Mouse (Mus musculus): ENCODE results near the gene Gtdc1. TPM values are rescaled to one million over a fixed set of nuclear protein-coding genes. Genes with fewer than 3 reads are reported as not detected.

The Gtdc1 gene
- total and polyA plus RNA-seq, 2 experiments = 2.9 to 9.3 TPM

DNA sequence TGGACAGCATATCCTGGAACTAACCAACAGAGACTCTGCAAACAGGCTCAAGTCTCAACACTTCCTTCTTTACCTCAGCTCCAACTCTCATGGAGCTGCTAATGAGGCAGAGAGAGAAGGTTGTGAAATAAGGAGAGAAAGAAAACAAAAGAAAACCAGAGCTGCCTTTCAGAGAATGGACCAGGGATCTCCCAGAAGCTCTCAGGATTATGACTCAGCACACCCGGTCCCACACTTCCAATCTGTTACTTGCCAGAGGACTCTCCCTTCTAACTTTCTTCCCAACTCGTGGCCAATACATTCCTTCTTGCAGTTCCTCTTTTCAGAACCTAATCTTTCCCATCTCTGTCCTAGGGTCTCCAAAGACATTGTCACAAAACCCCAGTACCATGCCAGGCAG, 288.1 kb downstream of the Gtdc1 start:
- no peak overlapping the region for H3K9ac ChIP-seq (ENCODE audit: low read depth, low read length)
- no peaks in the 10 kb centered on the region for H3K4me1 ChIP-seq (ENCODE audit: control insufficient read depth, insufficient read depth, low read length)
- H3K4me3 ChIP-seq (ENCODE audit: insufficient read depth, low read depth, low read length) = no peak overlapping the region
- no peak for DNase-seq (ENCODE audit: extremely low read depth, low read depth, low spot score)
- H3K36me3 ChIP-seq (ENCODE audit: control insufficient read depth, insufficient read depth, low read length) = no peaks in the 10 kb centered on the region
- no peaks in the 10 kb centered on the region for H3K27me3 ChIP-seq (ENCODE audit: control insufficient read depth, insufficient read depth, low read length)
- H3K79me2 ChIP-seq (ENCODE audit: control insufficient read depth, insufficient read depth, low read length) = no peaks in the 10 kb centered on the region
- no peak for TF ChIP-seq POLR2A (IDR thresholded peaks at IDR 0.05; ENCODE audit: extremely low read depth, insufficient read depth, low read length)
- no peak for TF ChIP-seq CTCF (IDR thresholded peaks at IDR 0.05; ENCODE audit: low read depth, low read length)
- no peak overlapping the region for H3K27ac ChIP-seq (replicated peaks; ENCODE audit: insufficient read depth, low read depth, low read length)
- 70% methylated on average over 2 of the region's 2 CpGs for WGBS

DNA sequence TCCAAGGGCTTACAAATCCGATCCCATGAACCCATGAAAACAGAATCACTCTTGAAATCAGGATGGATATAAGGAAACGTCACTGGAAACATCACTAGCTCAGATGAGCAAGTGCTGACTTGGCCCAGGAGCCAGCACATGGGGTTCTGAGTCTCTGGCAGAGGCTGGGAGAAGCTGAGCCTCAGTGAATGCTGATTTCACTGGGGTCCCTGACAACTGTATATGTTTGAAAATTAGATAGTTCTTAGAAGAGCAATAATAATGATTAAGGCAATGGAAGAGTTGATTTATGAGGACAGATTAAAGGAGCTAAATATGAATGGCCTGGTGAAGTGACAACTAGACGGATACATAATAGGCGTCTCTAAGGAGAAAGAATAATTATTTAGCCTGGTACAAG, 289.3 kb downstream of the Gtdc1 start:
- no peaks in the 10 kb centered on the region for H3K27me3 ChIP-seq (ENCODE audit: control insufficient read depth, insufficient read depth, low read length)
- WGBS = 93% methylated on average over 4 of the region's 4 CpGs
- DNase-seq (ENCODE audit: extremely low read depth, low read depth, low spot score) = no peak

DNA sequence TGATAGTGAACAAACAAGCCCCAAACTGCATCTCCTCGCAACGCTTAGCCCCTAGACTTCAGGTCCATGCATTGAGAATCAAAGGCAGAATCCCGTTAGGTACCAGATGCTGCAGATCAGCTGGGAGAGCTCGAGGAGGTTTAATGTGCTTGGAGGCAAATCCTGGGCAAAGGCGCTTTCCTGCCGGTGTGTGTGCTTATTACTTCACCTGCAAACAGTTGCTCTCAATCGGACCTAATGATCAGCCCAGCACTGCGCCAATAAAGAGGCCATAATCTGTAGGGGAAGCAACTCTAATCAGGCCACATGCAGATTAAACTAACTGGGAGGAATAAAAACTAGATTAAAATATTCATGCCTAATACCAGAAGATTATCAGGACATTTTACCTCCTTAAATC, 293.5 kb downstream of the Gtdc1 start:
- Histone ChIP-seq H3K79me2 (ENCODE audit: control insufficient read depth, insufficient read depth, low read length) (no peaks in the 10 kb centered on the region), H3K4me1 (ENCODE audit: control insufficient read depth, insufficient read depth, low read length) (no peaks in the 10 kb centered on the region), H3K27me3 (ENCODE audit: control insufficient read depth, insufficient read depth, low read length) (no peaks in the 10 kb centered on the region), H3K36me3 (ENCODE audit: control insufficient read depth, insufficient read depth, low read length) (no peaks in the 10 kb centered on the region), H3K4me3 (ENCODE audit: insufficient read depth, low read depth, low read length) (no peak overlapping the region), H3K9ac (ENCODE audit: low read depth, low read length) (no peak overlapping the region), H3K27ac (replicated peaks; ENCODE audit: insufficient read depth, low read depth, low read length) (no peak overlapping the region)
- no peak for TF ChIP-seq CTCF (IDR thresholded peaks at IDR 0.05; ENCODE audit: low read depth, low read length)
- TF ChIP-seq POLR2A (IDR thresholded peaks at IDR 0.05; ENCODE audit: extremely low read depth, insufficient read depth, low read length) = no peak
- no peak for DNase-seq (ENCODE audit: extremely low read depth, low read depth, low spot score)
- 85% methylated on average over 8 of the region's 8 CpGs for WGBS

More for the DNA sequence above, 289.3 kb downstream of the Gtdc1 start:
- Histone ChIP-seq H3K79me2 (ENCODE audit: control insufficient read depth, insufficient read depth, low read length) (no peaks in the 10 kb centered on the region), H3K4me3 (ENCODE audit: insufficient read depth, low read depth, low read length) (no peak overlapping the region), H3K4me1 (ENCODE audit: control insufficient read depth, insufficient read depth, low read length) (no peaks in the 10 kb centered on the region), H3K9ac (ENCODE audit: low read depth, low read length) (no peak overlapping the region), H3K27ac (replicated peaks; ENCODE audit: insufficient read depth, low read depth, low read length) (no peak overlapping the region), H3K36me3 (ENCODE audit: control insufficient read depth, insufficient read depth, low read length) (no peaks in the 10 kb centered on the region)
- TF ChIP-seq CTCF (IDR thresholded peaks at IDR 0.05; ENCODE audit: low read depth, low read length) (no peak), POLR2A (IDR thresholded peaks at IDR 0.05; ENCODE audit: extremely low read depth, insufficient read depth, low read length) (no peak)

GRCm38 (mm10) chr2:44633064-44633463, 294.4 kb downstream of the Gtdc1 start:
- WGBS = 99% methylated on average over 5 of the region's 5 CpGs

DNA sequence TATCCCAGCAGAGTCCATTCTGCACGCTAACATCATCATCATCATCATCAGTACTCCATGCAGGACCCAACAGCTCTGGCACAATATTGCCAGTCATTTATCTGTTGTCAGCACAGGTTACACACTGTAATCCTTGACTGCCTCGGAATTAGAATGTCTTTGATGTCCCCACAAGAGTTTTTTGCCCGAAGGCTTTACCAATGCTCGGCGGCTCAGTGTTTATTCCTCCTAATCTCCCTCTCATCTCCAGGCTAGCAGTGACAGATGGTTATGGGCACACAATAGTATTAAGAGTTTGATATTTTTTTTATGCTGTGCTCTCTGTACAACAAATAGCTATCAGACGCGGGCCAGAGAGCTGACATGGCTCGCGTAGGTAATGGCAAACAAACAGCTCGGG, 294.9 kb downstream of the Gtdc1 start:
- Histone ChIP-seq H3K27ac (replicated peaks; ENCODE audit: insufficient read depth, low read depth, low read length) (no peak overlapping the region), H3K4me3 (ENCODE audit: insufficient read depth, low read depth, low read length) (no peak overlapping the region), H3K27me3 (ENCODE audit: control insufficient read depth, insufficient read depth, low read length) (no peaks in the 10 kb centered on the region), H3K36me3 (ENCODE audit: control insufficient read depth, insufficient read depth, low read length) (no peaks in the 10 kb centered on the region), H3K4me1 (ENCODE audit: control insufficient read depth, insufficient read depth, low read length) (no peaks in the 10 kb centered on the region), H3K9ac (ENCODE audit: low read depth, low read length) (no peak overlapping the region), H3K79me2 (ENCODE audit: control insufficient read depth, insufficient read depth, low read length) (no peaks in the 10 kb centered on the region)
- TF ChIP-seq CTCF (IDR thresholded peaks at IDR 0.05; ENCODE audit: low read depth, low read length) (no peak), POLR2A (IDR thresholded peaks at IDR 0.05; ENCODE audit: extremely low read depth, insufficient read depth, low read length) (no peak)
- WGBS = 96% methylated on average over 10 of the region's 10 CpGs
- DNase-seq (ENCODE audit: extremely low read depth, low read depth, low spot score) = no peak

More at GRCm38 (mm10) chr2:44633064-44633463, 294.4 kb downstream of the Gtdc1 start:
- H3K27ac ChIP-seq (replicated peaks; ENCODE audit: insufficient read depth, low read depth, low read length) = no peak overlapping the region
- no peaks in the 10 kb centered on the region for H3K4me1 ChIP-seq (ENCODE audit: control insufficient read depth, insufficient read depth, low read length)
- no peak for TF ChIP-seq POLR2A (IDR thresholded peaks at IDR 0.05; ENCODE audit: extremely low read depth, insufficient read depth, low read length)
- no peak for TF ChIP-seq CTCF (IDR thresholded peaks at IDR 0.05; ENCODE audit: low read depth, low read length)
- no peaks in the 10 kb centered on the region for H3K27me3 ChIP-seq (ENCODE audit: control insufficient read depth, insufficient read depth, low read length)
- no peak overlapping the region for H3K9ac ChIP-seq (ENCODE audit: low read depth, low read length)
- no peaks in the 10 kb centered on the region for H3K36me3 ChIP-seq (ENCODE audit: control insufficient read depth, insufficient read depth, low read length)
- DNase-seq (ENCODE audit: extremely low read depth, low read depth, low spot score) = no peak
- no peak overlapping the region for H3K4me3 ChIP-seq (ENCODE audit: insufficient read depth, low read depth, low read length)
- no peaks in the 10 kb centered on the region for H3K79me2 ChIP-seq (ENCODE audit: control insufficient read depth, insufficient read depth, low read length)

GRCm38 (mm10) chr2:44631064-44631463, 296.4 kb downstream of the Gtdc1 start:
- H3K27me3 ChIP-seq (ENCODE audit: control insufficient read depth, insufficient read depth, low read length) = no peaks in the 10 kb centered on the region
- no peak overlapping the region for H3K4me3 ChIP-seq (ENCODE audit: insufficient read depth, low read depth, low read length)
- H3K79me2 ChIP-seq (ENCODE audit: control insufficient read depth, insufficient read depth, low read length) = no peaks in the 10 kb centered on the region
- TF ChIP-seq POLR2A (IDR thresholded peaks at IDR 0.05; ENCODE audit: extremely low read depth, insufficient read depth, low read length) = no peak
- TF ChIP-seq CTCF (IDR thresholded peaks at IDR 0.05; ENCODE audit: low read depth, low read length) = no peak
- H3K36me3 ChIP-seq (ENCODE audit: control insufficient read depth, insufficient read depth, low read length) = no peaks in the 10 kb centered on the region
- WGBS = 80% methylated on average over 3 of the region's 3 CpGs
- no peaks in the 10 kb centered on the region for H3K4me1 ChIP-seq (ENCODE audit: control insufficient read depth, insufficient read depth, low read length)
- no peak for DNase-seq (ENCODE audit: extremely low read depth, low read depth, low spot score)
- no peak overlapping the region for H3K27ac ChIP-seq (replicated peaks; ENCODE audit: insufficient read depth, low read depth, low read length)
- H3K9ac ChIP-seq (ENCODE audit: low read depth, low read length) = no peak overlapping the region
